Mouse (Mus musculus): ENCODE data around the gene Haus3.
A peak's percentile ranks its signal among the peaks of the same experiment; 100 is the strongest.

Gene Haus3

GRCm38 (mm10) chr5:34168950-34169891, at the start of gene Haus3, which contains the start of gene Poln:
TSS of gene Haus3 (minus strand) at chr5:34169527.
TSS of gene Poln (minus strand) at chr5:34169448.
- peak; percentile 97 for DNase-seq (ENCODE audit: low spot score in 2 of 2)

GRCm38 (mm10) chr5:34218672-34219071, 49.3 kb upstream of the Haus3 start:
- DNase-seq (ENCODE audit: low spot score in 2 of 2): no peak

- DNase-seq (ENCODE audit: low spot score in 2 of 2): no peak
Measured at GRCm38 (mm10) chr5:34217756-34218155, 48.4 kb upstream of the Haus3 start.

DNA sequence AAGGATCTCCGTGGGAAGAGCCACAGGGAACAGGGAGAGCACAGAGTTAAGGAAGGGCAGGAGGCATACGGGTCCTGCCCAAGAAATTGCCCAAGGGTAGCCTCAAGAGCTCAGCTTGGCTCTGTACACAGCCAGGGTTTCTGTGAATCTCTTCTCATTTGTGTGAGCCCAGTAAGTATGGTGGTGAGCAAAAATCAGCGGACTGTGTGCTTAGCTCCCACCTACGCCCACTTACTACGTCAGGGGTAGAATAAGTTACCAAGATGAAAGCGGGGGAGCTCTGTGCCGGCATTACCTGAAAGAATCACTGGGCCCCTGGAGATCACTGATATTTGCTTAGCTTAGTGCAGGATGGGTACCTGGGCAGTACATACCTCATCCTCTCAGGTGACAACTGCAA, 46.7 kb upstream of the Haus3 start:
- DNase-seq (ENCODE audit: low spot score in 2 of 2): no peak

- DNase-seq (ENCODE audit: low spot score in 2 of 2): no peak
Measured at GRCm38 (mm10) chr5:34213659-34214058, 44.3 kb upstream of the Haus3 start.

- DNase-seq (ENCODE audit: low spot score in 2 of 2): peak in 1 of 2 experiments; percentile 58
Measured at GRCm38 (mm10) chr5:34210279-34210678, 41.0 kb upstream of the Haus3 start.

- no peak for DNase-seq (ENCODE audit: low spot score in 2 of 2)
Measured at GRCm38 (mm10) chr5:34207503-34207902, 38.2 kb upstream of the Haus3 start.

GRCm38 (mm10) chr5:34205788-34206187, 36.5 kb upstream of the Haus3 start:
- DNase-seq (ENCODE audit: low spot score in 2 of 2): no peak

- no peak for DNase-seq (ENCODE audit: low spot score in 2 of 2)
Measured at GRCm38 (mm10) chr5:34204911-34205310, 35.6 kb upstream of the Haus3 start.

DNA sequence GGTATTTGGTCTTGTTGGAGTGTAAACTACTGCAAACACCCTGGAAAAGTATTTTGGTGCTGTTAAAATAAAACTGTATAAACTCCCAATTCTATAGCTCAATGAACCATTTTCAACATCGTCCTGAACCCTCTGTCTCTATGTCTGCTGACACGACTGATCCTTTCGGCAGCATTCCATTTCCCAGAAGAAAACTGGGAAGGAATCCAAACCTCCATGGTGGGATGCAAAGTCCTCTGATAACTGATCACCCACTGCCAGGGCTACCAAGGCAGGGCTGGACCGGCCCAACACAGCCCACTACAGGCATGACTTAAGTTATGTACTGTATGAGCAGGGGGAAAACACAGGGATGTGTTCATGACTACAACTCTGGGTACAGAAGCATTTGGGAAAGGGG, 32.7 kb upstream of the Haus3 start:
- no peak for DNase-seq (ENCODE audit: low spot score in 2 of 2)

DNA sequence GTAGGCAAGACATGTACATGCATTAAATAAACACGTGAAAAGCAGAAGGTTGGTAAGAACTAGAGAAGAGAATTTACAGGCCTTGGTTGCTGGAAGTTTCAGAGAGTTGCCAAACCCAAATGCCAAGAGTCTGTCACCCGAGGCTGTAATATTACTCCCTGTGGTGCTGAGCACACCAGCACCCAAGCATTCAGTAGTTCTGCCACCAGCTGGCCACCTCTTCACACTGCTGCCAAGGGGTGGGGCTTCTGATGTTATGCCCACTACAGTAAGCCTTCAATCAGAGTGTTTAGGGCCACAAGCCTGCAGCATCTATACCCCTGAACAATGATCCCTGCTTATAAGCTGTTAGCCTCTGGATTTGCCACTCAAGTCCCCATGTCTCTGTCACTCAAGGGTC, 32.1 kb upstream of the Haus3 start:
- no peak for DNase-seq (ENCODE audit: low spot score in 2 of 2)

GRCm38 (mm10) chr5:34198615-34199014, 29.3 kb upstream of the Haus3 start:
- DNase-seq (ENCODE audit: low spot score in 2 of 2): no peak

DNA sequence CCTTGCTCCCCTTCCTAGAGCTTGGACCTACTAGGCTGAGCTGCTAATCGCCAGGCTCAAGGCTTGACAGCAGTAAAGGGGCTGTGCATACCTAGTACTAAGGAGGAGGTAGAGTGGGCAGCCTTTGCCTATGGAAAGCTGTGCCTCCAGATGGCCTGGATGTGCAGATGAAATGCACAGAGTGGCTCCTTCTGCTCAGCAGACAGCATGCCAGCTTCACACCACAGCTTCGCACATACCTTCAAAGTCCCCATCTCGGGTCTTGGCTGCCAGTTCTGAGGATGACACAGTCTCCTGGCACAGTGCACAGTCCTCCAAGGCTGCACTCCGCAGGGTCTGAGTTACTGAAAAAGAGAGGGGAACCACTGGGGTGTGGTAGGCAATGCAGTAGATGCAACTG, 27.9 kb upstream of the Haus3 start:
- peak; percentile 48 to 66 for DNase-seq (ENCODE audit: low spot score in 2 of 2)

- no peak for DNase-seq (ENCODE audit: low spot score in 2 of 2)
Measured at GRCm38 (mm10) chr5:34196423-34196822, 27.1 kb upstream of the Haus3 start.

GRCm38 (mm10) chr5:34195786-34196185, 26.5 kb upstream of the Haus3 start:
- DNase-seq (ENCODE audit: low spot score in 2 of 2): no peak

DNA sequence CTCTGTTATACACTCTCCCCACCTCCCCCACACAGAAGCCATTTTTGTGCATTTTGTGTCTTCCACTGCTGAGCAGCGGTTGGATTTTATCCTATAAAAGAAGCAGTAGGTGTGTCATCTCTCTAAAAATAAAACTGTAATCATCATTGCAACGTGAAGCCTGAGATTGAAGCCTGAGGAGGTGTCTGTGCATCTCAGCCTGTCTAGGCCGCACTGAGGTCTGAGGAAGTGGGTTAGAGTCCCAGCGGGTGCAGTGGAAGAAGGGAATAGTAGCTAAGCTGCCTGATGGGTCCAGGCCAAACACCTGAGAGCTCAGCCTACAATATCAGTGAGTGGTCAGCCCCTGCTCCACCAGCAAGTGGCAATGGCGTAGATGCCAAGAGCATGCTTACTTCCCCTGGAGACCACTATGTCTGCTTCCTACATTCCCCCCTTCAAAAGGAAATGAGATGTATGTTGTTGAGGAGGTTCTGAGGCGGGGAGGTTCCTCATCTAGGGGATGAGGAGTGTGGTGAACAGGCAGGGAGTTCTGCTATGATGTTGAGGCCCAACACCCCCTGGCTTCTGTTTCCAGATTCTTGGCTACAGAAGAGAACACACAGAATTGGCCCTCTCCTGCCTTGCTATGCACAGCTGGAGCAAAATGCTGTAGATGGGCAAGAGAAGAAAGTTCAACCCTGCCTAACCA, 25.8 kb upstream of the Haus3 start:
- no peak for DNase-seq (ENCODE audit: low spot score in 2 of 2)

DNA sequence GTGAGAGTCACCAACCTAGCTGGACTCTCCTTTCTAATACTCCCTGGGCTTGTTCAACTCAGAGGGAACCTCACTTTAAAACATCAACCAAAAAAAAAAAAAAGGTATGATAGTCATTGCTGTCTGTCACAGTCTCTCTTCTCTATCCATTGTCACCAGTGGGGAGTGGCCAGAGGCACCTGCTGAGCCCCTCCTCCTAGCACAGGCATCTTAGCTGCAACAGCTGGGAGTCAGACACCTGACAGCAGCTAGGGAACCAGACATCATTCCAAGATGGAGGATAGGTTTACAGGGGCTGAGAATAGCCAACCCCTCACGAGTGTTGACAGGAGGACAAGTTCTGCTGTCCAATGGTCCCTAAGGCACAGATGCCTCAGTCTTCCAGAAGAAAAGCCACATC, 25.1 kb upstream of the Haus3 start:
- no peak for DNase-seq (ENCODE audit: low spot score in 2 of 2)

- DNase-seq (ENCODE audit: low spot score in 2 of 2): no peak
Measured at GRCm38 (mm10) chr5:34191843-34192242, 22.5 kb upstream of the Haus3 start.

- no peak for DNase-seq (ENCODE audit: low spot score in 2 of 2)
Measured at GRCm38 (mm10) chr5:34191021-34191420, 21.7 kb upstream of the Haus3 start.

DNA sequence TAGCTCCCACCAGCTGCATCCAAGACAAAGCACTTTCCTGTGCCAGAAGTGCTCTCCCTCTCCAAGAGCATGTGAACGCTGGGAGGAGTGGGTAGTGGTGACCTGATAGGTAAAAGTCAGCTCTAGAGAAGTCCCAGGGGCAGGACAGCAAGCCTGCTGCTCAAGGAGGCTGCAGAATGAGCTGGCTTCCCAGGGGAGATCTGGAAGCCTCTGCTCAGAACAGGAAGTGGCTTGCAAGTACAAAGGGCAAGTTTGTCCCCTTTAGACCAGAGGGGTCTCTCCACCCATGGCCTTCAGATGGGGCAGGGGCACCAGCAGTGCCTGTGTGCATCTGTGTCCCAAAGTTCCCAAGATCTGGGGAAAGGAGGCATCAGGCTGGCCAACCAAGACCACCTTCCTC, 20.2 kb upstream of the Haus3 start:
- DNase-seq (ENCODE audit: low spot score in 2 of 2): no peak

GRCm38 (mm10) chr5:34188856-34189255, 19.5 kb upstream of the Haus3 start:
- DNase-seq (ENCODE audit: low spot score in 2 of 2): no peak

DNA sequence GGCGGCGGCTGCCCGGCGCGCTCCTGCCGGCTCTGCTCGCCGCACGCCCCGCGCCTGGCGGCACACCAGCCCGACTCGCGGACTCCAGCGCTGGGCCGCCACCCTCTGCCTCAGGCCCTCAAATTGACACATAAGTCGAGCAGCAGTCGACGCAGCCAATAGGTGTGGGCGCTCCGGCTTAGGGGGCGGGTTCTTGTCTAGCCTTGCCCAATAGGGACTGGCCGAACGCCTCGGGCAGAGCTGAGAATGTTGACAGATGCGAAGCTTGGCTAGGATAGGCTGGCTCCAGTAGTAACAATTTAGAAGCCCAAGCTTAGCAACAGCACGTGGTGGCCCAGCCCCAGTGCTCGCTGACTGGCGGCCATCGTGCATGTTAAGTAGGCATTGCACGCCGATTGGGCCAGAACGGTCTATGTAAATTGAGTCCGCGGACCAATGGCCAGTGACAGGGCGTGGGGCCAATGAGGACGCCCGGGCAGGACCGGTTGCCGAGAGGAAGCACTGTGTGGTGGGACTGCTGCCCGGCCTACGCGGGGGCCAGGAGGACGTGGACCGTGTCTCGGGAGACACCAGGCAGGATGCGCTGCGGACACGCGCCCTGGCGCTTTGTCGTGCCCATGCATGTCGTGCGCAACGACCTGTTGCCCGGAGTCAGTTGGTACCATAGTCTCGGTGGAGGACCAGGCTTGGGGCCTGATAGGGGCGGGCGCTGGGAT, 18.4 kb upstream of the Haus3 start, which contains the start of gene Mxd4:
TSS of gene Mxd4 (minus strand) at position 120 of the 716 bp plus-strand sequence.
- peak; percentile 99 to 100 for DNase-seq (ENCODE audit: low spot score in 2 of 2)
